Mouse (Mus musculus) kidney, adult 2 months (tissue): ENCODE measurements at regions not wholly inside any gene's neighbourhood (a gene's known extent, or its start where the extent isn't known, plus 50 kb on each side); places are given as distances from the start of the nearest gene placed in this dataset.

Source experiments
- CTCF ChIP-seq: fragments of 200-500 bp; conservative IDR thresholded peaks from 2 replicates; pipeline ENCODE4 v1.5.1; 2011; ENCODE audit warnings: low read depth, mild to moderate bottlenecking, control low read depth, low read length, moderate library complexity, mixed read lengths; ENCODE audit not compliant: insufficient read depth, insufficient read length
- POLR2A ChIP-seq: fragments of 200-500 bp; IDR thresholded peaks from one replicate; pipeline ENCODE4 v1.6.1; 2011; ENCODE audit warnings: low read depth, low read length, control low read depth

GRCm38 (mm10) chr3:151896320-151896719 is 58.9 kb upstream of the Ptgfr start:
- TF ChIP-seq POLR2A (no peak), CTCF (no peak)
